Comparison of ENCODE assay signal across 8 mouse cellular contexts in genomic region chr17:88530236-88530619, GRCm38 (mm10). TPM values are rescaled to one million over a fixed set of nuclear protein-coding genes. Genes with fewer than 3 reads are reported as not detected.
DNase-seq lines count a peak whose midpoint lies in the region; ATAC-seq and TF ChIP-seq lines count a peak whose summit lies in the region.

No protein-coding gene starts in this region.

- 2% methylated on average over 13 of the region's 14 CpGs for WGBS in kidney, embryonic 16.5 days
- 1% methylated on average over 14 of the region's 14 CpGs for WGBS in bone marrow, adult 2 months
- WGBS in forebrain, postnatal 0 days = 2% methylated on average over 14 of the region's 14 CpGs
- 0% methylated on average over 12 of the region's 14 CpGs for WGBS in macrophage (ENCODE audit: missing documents)

- peaks cover 52% of the 10 kb centered on the region for H3K79me2 ChIP-seq in macrophage (ENCODE audit: inconsistent target)

- H3K36me3 ChIP-seq in kidney, embryonic 16.5 days (ENCODE audit: insufficient read depth, low read length) = peaks cover 4% of the 10 kb centered on the region; the same call in 1 of the 2 replicates
- H3K36me3 ChIP-seq in forebrain, postnatal 0 days (ENCODE audit: insufficient read depth) = no peaks in the 10 kb centered on the region; the same call in 1 of the 2 replicates
- H3K36me3 ChIP-seq in macrophage (ENCODE audit: inconsistent target) = 0 out of 2 replicates have a peak, but pooled peaks cover 4% of the 10 kb centered on the region

- peak overlapping the region; percentile 56; the same call in 1 of the 2 replicates for H3K27ac ChIP-seq in kidney, embryonic 16.5 days (ENCODE audit: low read length)
- peak overlapping the region; percentile 61 for H3K27ac ChIP-seq in bone marrow, adult 2 months (ENCODE audit: control insufficient read depth, insufficient read depth, low read depth, low read length, poor library complexity)
- peak overlapping the region; percentile 98 for H3K27ac ChIP-seq in forebrain, postnatal 0 days (ENCODE audit: low read depth, low read length)
- peak overlapping the region; percentile 80 for H3K27ac ChIP-seq in macrophage

- no peak; the same call in 1 of the 2 replicates for TF ChIP-seq POLR2A in bone marrow, adult 2 months (IDR thresholded peaks at IDR 0.05; ENCODE audit: borderline replicate concordance, control insufficient read depth, low read depth, low read length)

- no peak for DNase-seq in kidney, adult 9 months
- DNase-seq in forebrain, postnatal 0 days = no peak
- DNase-seq in left cerebral cortex, adult 11 months (ENCODE audit: low spot score) = no peak
- no peak for DNase-seq in right cerebral cortex, postnatal 25 days
- no peak for DNase-seq in spleen, postnatal 14 days (ENCODE audit: low spot score in 2 of 2)

- peak; percentile 88 for ATAC-seq in kidney, embryonic 16.5 days (ENCODE audit: low FRiP score, low TSS enrichment)
- peak; percentile 74 for ATAC-seq in forebrain, postnatal 0 days

- peak overlapping the region; percentile 75 for H3K4me3 ChIP-seq in kidney, embryonic 16.5 days (ENCODE audit: low read length)
- H3K4me3 ChIP-seq in bone marrow, adult 2 months (replicated peaks; ENCODE audit: control insufficient read depth, low read depth, low read length) = peak overlapping the region; percentile 94
- H3K4me3 ChIP-seq in forebrain, postnatal 0 days (ENCODE audit: low read depth, low read length) = peak overlapping the region; percentile 73
- H3K4me3 ChIP-seq in macrophage (ENCODE audit: inconsistent target) = peak overlapping the region; percentile 96

- TF ChIP-seq CTCF in bone marrow, adult 2 months (IDR thresholded peaks at IDR 0.05; ENCODE audit: control insufficient read depth, insufficient read depth, low read length) = no peak
- TF ChIP-seq CTCF in forebrain, postnatal 0 days (IDR thresholded peaks at IDR 0.05; ENCODE audit: low read depth) = no peak

- peak overlapping the region; percentile 80 for H3K4me2 ChIP-seq in kidney, embryonic 16.5 days (replicated peaks; ENCODE audit: low read depth, low read length)
- peak overlapping the region; percentile 60 for H3K4me2 ChIP-seq in forebrain, postnatal 0 days (ENCODE audit: low read depth)

- H3K9me3 ChIP-seq in kidney, embryonic 16.5 days (ENCODE audit: low read length) = no peaks in the 10 kb centered on the region
- no peaks in the 10 kb centered on the region for H3K9me3 ChIP-seq in forebrain, postnatal 0 days (ENCODE audit: low read length)

- H3K4me1 ChIP-seq in kidney, embryonic 16.5 days (ENCODE audit: insufficient read depth, low read length) = peaks cover 14% of the 10 kb centered on the region
- H3K4me1 ChIP-seq in bone marrow, adult 2 months (ENCODE audit: control insufficient read depth, insufficient read depth, low read length) = peaks cover 4% of the 10 kb centered on the region
- no peaks in the 10 kb centered on the region; the same call in 1 of the 2 replicates for H3K4me1 ChIP-seq in forebrain, postnatal 0 days (ENCODE audit: insufficient read depth)

- peak overlapping the region; percentile 77 for H3K9ac ChIP-seq in kidney, embryonic 16.5 days (replicated peaks; ENCODE audit: low read length)
- peak overlapping the region; percentile 76 for H3K9ac ChIP-seq in forebrain, postnatal 0 days

- no peaks in the 10 kb centered on the region for H3K27me3 ChIP-seq in kidney, embryonic 16.5 days (ENCODE audit: insufficient read depth, low read length)
- H3K27me3 ChIP-seq in forebrain, postnatal 0 days (ENCODE audit: insufficient read depth, low read length) = no peaks in the 10 kb centered on the region

RNA-seq across cellular contexts. Expression of gene Ppp1r21, which starts 0.3 kb away (rescaled TPM):
- polyA plus RNA-seq in kidney, embryonic 16.5 days (2015; fragmentation: Nextera tagmentation; extraction: Ambion mirVana) = 29.6 and 33.1 TPM in 2 replicates
- 24.1 and 26.5 TPM in 2 replicates for polyA plus RNA-seq in bone marrow, adult 2 months (2011; ENCODE audit: insufficient read depth, insufficient read length, low replicate concordance, missing spikeins)
- 49.9 and 63.4 TPM in 2 replicates for total RNA-seq in forebrain, postnatal 0 days (2014; rRNA removed)
- polyA plus RNA-seq in forebrain, postnatal 0 days (2015; fragmentation: Nextera tagmentation; extraction: Ambion mirVana) = 24.5 and 25.7 TPM in 2 replicates
- total RNA-seq in macrophage (2018; cell fraction: chromatin; rRNA removed) = 100 to 1,000 TPM in 18 of 26 experiments, 10 to 100 TPM in 8; 19.9 to 270 (median 171) TPM
- 10 to 100 TPM; 21.4 to 66.4 (median 59.8) TPM for total RNA-seq in macrophage (2018; cell fraction: cytosol; rRNA removed)
- total RNA-seq in macrophage (2018; cell fraction: nucleus; rRNA removed) = 100 to 1,000 TPM in 12 of 26 experiments, 10 to 100 TPM in 14; 28.5 to 157 (median 92.8) TPM
- 49.7 to 60.1 TPM (median 60.1 TPM) in 3 replicates for polyA plus RNA-seq in macrophage (2018)
